Mouse (Mus musculus) forebrain, embryonic 12.5 days (tissue): ENCODE measurements around the gene Sec14l3. TPM values are rescaled to one million over a fixed set of nuclear protein-coding genes. Genes with fewer than 3 reads are reported as not detected.
"Not testable (repeated sequence)": the region's sequence is repeated elsewhere in the genome, so short reads cannot be mapped to it uniquely, and the experiment has no call there.

Experiments used
- ATAC-seq: fragments of 200-750 bp; cut with Nextera tagmentation; 2 replicates; pipeline ENCODE4 v1.8.0; 2017; ENCODE audit warnings: moderate TSS enrichment; ENCODE audit not compliant: low FRiP score
- H3K27ac ChIP-seq: fragments of 300-500 bp; sonication (generic); 2 replicates; pipeline ENCODE4 v1.5.1; 2016; ENCODE audit warnings: mild to moderate bottlenecking
- H3K27me3 ChIP-seq: fragments of 300-500 bp; sonication (generic); 2 replicates; pipeline ENCODE4 v1.6.1; 2016; ENCODE audit warnings: mild to moderate bottlenecking
- H3K36me3 ChIP-seq: fragments of 300-500 bp; sonication (generic); replicated peaks from 2 replicates; pipeline ENCODE4 v1.6.1; 2016; ENCODE audit warnings: mild to moderate bottlenecking
- H3K4me1 ChIP-seq: fragments of 300-500 bp; sonication (generic); 2 replicates; pipeline ENCODE4 v1.6.1; 2016
- H3K4me2 ChIP-seq: fragments of 300-500 bp; sonication (generic); 2 replicates; pipeline ENCODE4 v1.6.1; 2016; ENCODE audit warnings: mild to moderate bottlenecking, moderate library complexity
- H3K4me3 ChIP-seq: fragments of 300-500 bp; sonication (generic); replicated peaks from 2 replicates; pipeline ENCODE4 v1.5.1; 2016; ENCODE audit warnings: mild to moderate bottlenecking
- H3K9ac ChIP-seq: fragments of 300-500 bp; sonication (generic); 2 replicates; pipeline ENCODE4 v1.6.1; 2016; ENCODE audit warnings: mild to moderate bottlenecking
- H3K9me3 ChIP-seq: fragments of 300-500 bp; sonication (generic); 2 replicates; pipeline ENCODE4 v1.6.1; 2016
- WGBS: fragments of 180-500 bp; shearing (Covaris S2); methylation state at CpG from one replicate; pipeline ENCODE4 v1.1.7; 2016; 5-methylcytosine and 5-hydroxymethylcytosine counted together
- polyA plus RNA-seq: library from polyadenylated mRNA; unstranded; fragments of >200 nt; fragmentation: Nextera tagmentation; extraction: Ambion mirVana; gene quantifications from 2 replicates; pipeline ENCODE4 v1.2.1, GENCODE M21; 2016

Gene Sec14l3
- polyA plus RNA-seq, 1 experiment from 2014 or later = 0.26 TPM

DNA sequence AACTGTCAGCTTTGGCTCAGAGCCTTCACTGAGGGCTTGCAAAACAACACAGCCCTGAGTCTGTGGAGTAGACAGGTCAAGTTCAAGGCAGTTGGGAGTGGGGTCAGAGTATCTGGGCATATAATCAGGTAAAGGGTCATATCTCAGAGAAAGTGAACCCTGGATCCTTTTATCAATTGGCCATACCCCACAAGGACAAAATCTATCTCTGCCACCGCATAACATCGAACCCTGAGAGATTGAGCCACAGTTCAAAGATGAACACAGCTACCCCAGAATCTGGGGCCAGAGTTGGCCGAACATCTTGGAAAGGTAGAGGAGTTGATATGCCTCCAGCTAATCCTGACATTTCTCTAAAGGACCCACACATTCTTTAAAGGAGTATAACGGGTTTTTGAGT is 47.4 kb downstream of the Sec14l3 start:
- H3K36me3 ChIP-seq = no peaks in the 10 kb centered on the region
- H3K4me2 ChIP-seq = no peak overlapping the region
- no peak overlapping the region for H3K4me3 ChIP-seq
- peaks cover 4% of the 10 kb centered on the region; the same call in 1 of the 2 replicates for H3K27me3 ChIP-seq
- no peaks in the 10 kb centered on the region for H3K9me3 ChIP-seq
- ATAC-seq = no peak
- no peak overlapping the region for H3K9ac ChIP-seq
- H3K4me1 ChIP-seq = 0 out of 2 replicates have a peak, but pooled peaks cover 6% of the 10 kb centered on the region
- 87% methylated on average over 4 of the region's 4 CpGs for WGBS
- no peak overlapping the region for H3K27ac ChIP-seq

DNA sequence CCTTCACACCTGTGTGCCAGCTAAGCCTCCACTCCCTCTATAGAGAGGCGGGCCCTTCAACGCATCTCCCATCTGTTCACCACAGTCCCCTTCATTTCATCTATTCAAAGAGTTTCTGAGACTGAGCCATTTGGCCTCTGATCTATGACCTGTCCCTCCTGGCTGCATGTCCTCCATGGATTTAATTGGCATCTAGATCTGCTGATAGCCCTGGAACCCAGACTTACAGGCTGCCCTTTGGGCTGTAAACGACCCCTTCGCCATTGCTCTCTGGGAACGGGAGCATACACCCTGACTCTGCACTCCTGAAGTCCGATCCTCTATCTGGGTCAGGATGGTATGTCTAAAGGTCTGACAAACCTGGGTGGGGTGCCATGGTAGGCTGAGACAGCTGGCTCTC is 48.2 kb downstream of the Sec14l3 start:
- no peak for ATAC-seq
- Histone ChIP-seq H3K4me1 (peaks cover 11% of the 10 kb centered on the region), H3K36me3 (no peaks in the 10 kb centered on the region), H3K27ac (no peak overlapping the region), H3K9ac (no peak overlapping the region), H3K4me3 (no peak overlapping the region), H3K27me3 (peaks cover 11% of the 10 kb centered on the region), H3K4me2 (no peak overlapping the region), H3K9me3 (no peaks in the 10 kb centered on the region)
- 86% methylated on average over 6 of the region's 6 CpGs for WGBS

DNA sequence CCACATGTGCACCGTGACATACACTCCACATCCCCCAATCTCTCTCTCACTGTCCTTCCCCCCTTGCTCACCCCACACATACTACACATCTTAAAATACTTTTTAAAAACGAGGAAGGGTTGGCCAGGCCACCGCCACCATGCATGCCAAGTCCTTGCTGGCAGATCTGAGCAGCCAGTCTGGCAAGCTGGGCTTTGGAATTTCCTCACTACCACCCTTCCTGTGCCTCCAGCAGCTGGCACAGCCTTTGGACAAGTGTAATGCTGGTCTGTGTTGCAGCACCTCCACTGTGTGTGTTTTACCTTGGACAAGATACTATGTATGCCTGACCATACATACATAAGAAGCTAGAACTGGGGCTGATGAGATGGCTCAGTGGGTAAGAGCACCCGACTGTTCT is 48.9 kb downstream of the Sec14l3 start:
- no peaks in the 10 kb centered on the region for H3K9me3 ChIP-seq
- no peak overlapping the region for H3K9ac ChIP-seq

DNA sequence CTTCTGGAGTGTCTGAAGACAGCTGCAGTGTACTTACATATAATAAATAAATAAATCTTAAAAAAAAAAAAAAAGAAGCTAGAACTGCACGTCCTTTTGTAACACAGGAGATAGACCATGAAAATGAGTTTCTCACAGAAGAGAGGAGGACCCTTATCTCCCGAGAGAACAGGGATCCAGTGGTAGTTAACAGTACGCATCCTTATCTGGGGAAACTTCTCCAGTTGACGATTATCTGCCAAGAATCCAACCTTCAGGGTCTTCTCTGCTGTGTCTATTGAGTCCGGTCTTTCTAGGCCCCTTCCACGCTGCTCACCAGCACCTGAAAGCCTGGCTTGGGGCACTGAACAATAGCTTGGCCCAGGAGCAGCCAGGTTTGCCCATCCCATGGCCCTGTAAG is 49.3 kb downstream of the Sec14l3 start:
- WGBS = 85% methylated on average over 6 of the region's 6 CpGs
- no peak overlapping the region for H3K9ac ChIP-seq
- ATAC-seq = no peak

More for the DNA sequence above, 48.9 kb downstream of the Sec14l3 start:
- H3K27me3 ChIP-seq = peaks cover 14% of the 10 kb centered on the region
- ATAC-seq = no peak
- no peak overlapping the region for H3K27ac ChIP-seq
- peaks cover 15% of the 10 kb centered on the region for H3K4me1 ChIP-seq
- no peaks in the 10 kb centered on the region for H3K36me3 ChIP-seq
- WGBS = 84% methylated on average over 4 of the region's 4 CpGs
- no peak overlapping the region for H3K4me3 ChIP-seq
- H3K4me2 ChIP-seq = no peak overlapping the region

DNA sequence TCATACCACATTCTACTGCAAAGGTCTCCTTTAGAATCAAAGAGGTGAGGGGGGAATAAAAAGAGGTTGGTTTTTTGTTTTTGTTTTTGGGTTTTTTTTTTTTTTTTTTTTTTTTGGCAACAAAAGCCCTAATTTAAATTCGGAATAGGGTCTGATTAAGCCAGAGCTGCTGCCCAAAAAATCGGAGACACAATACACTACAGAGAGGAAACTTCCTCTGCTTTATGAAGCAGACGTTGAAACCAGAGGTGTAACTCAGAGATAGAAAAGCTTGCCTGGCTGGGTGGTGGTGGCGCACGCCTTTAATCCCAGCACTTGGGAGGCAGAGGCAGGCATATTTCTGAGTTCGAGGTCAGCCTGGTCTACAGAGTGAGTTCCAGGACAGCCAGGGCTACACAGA is 49.9 kb downstream of the Sec14l3 start:
- Histone ChIP-seq H3K27me3 (peaks cover 22% of the 10 kb centered on the region), H3K4me1 (peaks cover 19% of the 10 kb centered on the region)
- not testable (repeated sequence) for H3K9ac ChIP-seq, H3K9me3 ChIP-seq, ATAC-seq, H3K27ac ChIP-seq, H3K4me3 ChIP-seq, H3K4me2 ChIP-seq, H3K36me3 ChIP-seq
- 74% methylated on average over 6 of the region's 6 CpGs for WGBS

More for the DNA sequence above, 49.3 kb downstream of the Sec14l3 start:
- H3K4me3 ChIP-seq = no peak overlapping the region
- no peaks in the 10 kb centered on the region for H3K9me3 ChIP-seq
- peaks cover 16% of the 10 kb centered on the region for H3K27me3 ChIP-seq
- H3K27ac ChIP-seq = no peak overlapping the region
- H3K4me1 ChIP-seq = peaks cover 19% of the 10 kb centered on the region
- no peaks in the 10 kb centered on the region for H3K36me3 ChIP-seq
- H3K4me2 ChIP-seq = no peak overlapping the region

DNA sequence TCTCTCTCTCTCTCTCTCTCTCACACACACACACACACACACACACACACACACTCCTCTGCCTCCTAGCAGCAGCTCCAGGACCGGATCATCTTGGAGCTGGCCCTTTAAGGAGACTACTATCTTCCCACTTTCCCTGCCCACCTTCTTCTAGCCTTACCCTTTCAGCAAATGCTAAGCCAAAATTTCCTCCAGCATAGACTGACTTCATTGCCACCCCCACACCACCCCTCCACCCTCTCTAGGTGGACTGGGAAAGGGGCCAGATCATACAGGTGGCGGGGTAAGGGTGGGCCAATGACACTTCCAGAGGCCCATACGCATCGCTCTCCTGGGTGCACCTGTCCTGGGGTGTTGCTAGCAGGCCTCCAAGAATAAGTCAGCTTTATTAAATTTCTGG is 50.8 kb downstream of the Sec14l3 start:
- H3K4me3 ChIP-seq = no peak overlapping the region
- no peaks in the 10 kb centered on the region for H3K36me3 ChIP-seq
- no peak overlapping the region for H3K4me2 ChIP-seq
- H3K27me3 ChIP-seq = peaks cover 29% of the 10 kb centered on the region
- H3K4me1 ChIP-seq = peaks cover 19% of the 10 kb centered on the region
- H3K27ac ChIP-seq = no peak overlapping the region
- no peaks in the 10 kb centered on the region for H3K9me3 ChIP-seq
- WGBS = 86% methylated on average over 4 of the region's 4 CpGs
- H3K9ac ChIP-seq = no peak overlapping the region
- no peak for ATAC-seq

DNA sequence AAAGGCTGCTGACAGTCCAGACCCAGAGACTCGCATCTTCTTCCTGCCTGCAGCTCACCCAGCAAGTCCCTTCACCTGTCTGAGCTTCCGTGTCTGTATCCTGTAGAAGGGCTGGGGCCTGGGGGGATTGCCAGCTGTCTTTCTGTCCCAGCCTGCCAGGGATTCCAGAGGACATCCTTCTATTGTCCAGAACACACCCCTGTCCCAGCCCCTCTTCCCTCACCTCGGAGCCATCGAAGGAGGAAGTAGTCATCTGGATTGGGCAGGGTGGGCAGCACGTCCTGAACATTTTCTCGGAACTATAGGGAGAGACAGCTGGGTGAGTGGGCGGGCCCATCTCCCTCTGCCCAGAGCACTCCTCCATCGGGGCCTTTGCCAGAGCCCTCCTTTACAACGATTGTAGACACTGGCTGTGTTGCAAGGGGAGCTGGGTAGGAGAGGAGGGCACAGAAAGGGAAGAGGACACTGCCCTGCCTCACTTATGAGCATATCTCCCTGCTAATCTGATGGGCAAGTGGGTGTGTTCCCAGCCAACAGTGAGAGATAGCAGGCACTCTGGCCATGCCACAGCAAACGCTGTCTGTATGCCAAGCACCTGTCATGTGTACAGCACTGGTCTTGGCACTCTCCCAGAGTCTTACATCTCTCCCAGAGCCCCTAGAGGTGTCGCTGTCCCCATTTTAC is 52.0 kb downstream of the Sec14l3 start:
- peaks cover 19% of the 10 kb centered on the region for H3K4me1 ChIP-seq
- 66% methylated on average over 11 of the region's 11 CpGs for WGBS
- no peak for ATAC-seq
- no peaks in the 10 kb centered on the region for H3K36me3 ChIP-seq
- H3K4me3 ChIP-seq = no peak overlapping the region
- no peak overlapping the region for H3K4me2 ChIP-seq
- H3K27ac ChIP-seq = no peak overlapping the region
- peaks cover 35% of the 10 kb centered on the region for H3K27me3 ChIP-seq
- no peaks in the 10 kb centered on the region for H3K9me3 ChIP-seq
- no peak overlapping the region for H3K9ac ChIP-seq

DNA sequence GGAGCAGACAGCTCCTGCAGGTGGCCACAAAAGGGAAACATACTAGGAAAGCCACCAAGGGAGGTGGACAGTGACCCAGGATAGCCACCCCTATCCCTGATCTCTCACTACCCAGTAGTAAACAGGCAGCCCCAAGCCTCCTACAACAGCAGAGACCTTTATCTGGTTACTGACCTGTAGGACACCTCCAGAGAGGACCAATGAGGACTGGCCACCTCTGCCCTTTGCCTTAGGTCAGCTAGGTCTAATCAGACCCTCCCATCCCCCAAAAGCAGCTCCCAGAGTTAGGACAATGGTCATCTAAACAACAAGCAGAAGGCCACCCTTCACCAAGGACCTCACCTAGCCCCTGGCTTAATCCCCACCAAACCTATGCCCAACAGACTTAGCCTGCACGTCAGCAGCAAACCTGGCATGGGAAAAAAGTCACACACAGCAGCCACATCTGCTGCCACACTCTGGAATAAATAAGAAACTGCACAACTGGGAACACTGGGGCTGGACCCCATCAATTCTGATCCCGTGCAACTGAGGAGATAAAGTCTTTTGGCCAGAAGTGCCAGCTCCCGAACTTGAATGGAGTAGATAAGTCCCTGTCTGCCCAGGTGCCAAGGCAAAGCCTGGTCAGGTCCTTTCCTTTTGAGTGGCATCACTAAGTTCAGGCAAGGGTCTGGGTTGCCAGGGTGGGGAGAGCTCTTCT is 52.9 kb downstream of the Sec14l3 start:
- Histone ChIP-seq H3K9me3 (no peaks in the 10 kb centered on the region), H3K4me1 (peaks cover 19% of the 10 kb centered on the region), H3K4me3 (peak overlapping the region; percentile 59), H3K27me3 (peaks cover 35% of the 10 kb centered on the region), H3K36me3 (no peaks in the 10 kb centered on the region), H3K27ac (no peak overlapping the region), H3K4me2 (peak overlapping the region; percentile 96), H3K9ac (peak overlapping the region; percentile 78; the same call in 1 of the 2 replicates)
- no peak for ATAC-seq
- 21% methylated on average over 3 of the region's 3 CpGs for WGBS

DNA sequence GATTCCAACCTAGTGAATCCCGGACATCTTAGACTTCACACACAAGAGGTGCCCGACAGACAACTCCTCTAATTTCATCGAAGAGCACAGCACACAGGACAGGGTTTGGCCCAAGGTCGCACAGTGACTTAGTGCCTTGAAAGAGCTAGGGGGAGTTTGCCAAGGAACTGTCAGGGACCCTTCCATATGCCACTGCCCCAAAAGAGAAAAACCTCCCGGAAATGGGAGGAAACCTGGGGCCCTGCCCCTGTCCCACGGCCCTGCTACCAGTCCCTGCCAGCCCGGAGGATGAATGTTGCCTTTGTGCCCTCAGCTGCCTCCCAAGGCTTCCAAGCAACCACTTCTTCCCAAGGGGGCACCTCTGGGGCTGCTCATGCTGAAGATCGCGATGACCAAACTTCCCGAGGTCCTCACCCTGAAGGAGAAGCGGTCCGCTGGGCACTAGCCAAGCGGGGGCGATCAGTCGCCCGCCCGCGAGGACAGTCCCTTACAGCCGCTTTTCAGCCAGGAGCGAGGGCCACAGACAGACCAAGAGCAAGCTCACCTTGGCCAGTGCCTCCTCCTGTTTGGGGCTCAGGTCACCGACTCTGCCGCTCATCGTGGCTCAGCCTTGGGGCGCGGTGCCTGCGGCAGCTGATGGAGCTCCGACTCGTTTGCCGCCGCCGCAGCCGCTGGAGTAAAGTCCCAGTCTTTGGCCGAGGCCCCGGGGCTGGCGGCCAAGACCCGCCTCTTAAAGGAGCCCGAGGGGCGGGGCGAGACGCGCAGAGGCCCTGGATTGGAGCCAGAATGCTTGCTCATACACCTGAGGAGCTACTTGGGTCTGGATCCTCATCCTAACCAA is 53.7 kb downstream of the Sec14l3 start:
- WGBS = 3% methylated on average over 41 of the region's 41 CpGs
- H3K27ac ChIP-seq = no peak overlapping the region

DNA sequence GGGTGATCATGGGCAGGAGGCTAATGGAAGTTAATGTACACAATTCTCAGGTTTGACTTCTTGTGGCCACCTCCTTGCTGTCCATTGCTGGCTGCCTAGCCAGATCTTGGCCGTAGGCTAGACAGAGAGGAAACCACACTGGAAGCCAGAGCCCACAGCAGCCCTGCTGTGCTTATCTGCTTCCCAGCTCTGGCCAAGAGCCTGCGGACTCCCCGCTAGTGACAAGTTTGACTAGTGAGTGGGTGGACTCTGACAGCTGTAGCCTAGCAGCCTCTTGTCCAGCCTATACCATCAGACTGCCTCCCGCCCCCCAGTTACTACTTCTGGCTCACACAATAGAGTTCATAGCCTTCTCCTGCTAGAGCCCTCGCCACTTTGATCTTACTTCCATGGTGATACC is 55.0 kb downstream of the Sec14l3 start:
- Histone ChIP-seq H3K27ac (no peak overlapping the region), H3K9me3 (0 out of 2 replicates have a peak, but pooled peaks cover 3% of the 10 kb centered on the region), H3K4me2 (no peak overlapping the region), H3K4me3 (no peak overlapping the region), H3K9ac (no peak overlapping the region), H3K36me3 (no peaks in the 10 kb centered on the region), H3K27me3 (peaks cover 40% of the 10 kb centered on the region), H3K4me1 (peaks cover 19% of the 10 kb centered on the region)
- ATAC-seq = no peak
- 94% methylated on average over 5 of the region's 5 CpGs for WGBS

More for the DNA sequence above, 53.7 kb downstream of the Sec14l3 start:
- peak overlapping the region; percentile 78 for H3K9ac ChIP-seq
- peaks cover 19% of the 10 kb centered on the region for H3K4me1 ChIP-seq
- peak overlapping the region; percentile 96 for H3K4me2 ChIP-seq
- peaks cover 40% of the 10 kb centered on the region for H3K27me3 ChIP-seq
- H3K9me3 ChIP-seq = no peaks in the 10 kb centered on the region
- no peaks in the 10 kb centered on the region for H3K36me3 ChIP-seq
- peak overlapping the region; percentile 59 for H3K4me3 ChIP-seq
- peak; percentile 76 for ATAC-seq

DNA sequence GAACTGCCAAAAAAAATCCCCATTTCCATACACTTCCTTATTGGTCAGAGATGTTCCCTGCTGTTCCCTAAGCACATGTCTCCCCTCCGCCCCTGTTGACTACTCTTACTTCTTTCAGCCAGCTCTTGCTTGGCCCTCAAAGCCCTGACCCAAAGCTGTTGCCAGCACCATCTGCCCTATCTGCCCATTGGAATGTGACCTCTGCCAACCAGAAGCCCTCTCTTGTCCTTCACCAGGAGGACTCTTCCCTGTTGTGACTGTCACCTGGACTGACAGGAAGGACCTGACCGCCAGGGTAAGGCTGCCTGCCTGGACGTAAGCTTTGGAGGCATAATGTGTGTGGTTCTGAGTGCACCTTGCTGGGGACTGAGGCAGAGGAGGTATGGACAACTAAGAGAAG is 57.0 kb downstream of the Sec14l3 start:
- WGBS = 82% methylated on average over 3 of the region's 3 CpGs
- peaks cover 15% of the 10 kb centered on the region for H3K4me1 ChIP-seq
- no peak overlapping the region for H3K27ac ChIP-seq
- H3K9ac ChIP-seq = no peak overlapping the region
- 0 out of 2 replicates have a peak, but pooled peaks cover 12% of the 10 kb centered on the region for H3K9me3 ChIP-seq
- H3K27me3 ChIP-seq = peaks cover 39% of the 10 kb centered on the region
- ATAC-seq = no peak
- H3K4me2 ChIP-seq = no peak overlapping the region
- H3K4me3 ChIP-seq = no peak overlapping the region
- no peaks in the 10 kb centered on the region for H3K36me3 ChIP-seq

DNA sequence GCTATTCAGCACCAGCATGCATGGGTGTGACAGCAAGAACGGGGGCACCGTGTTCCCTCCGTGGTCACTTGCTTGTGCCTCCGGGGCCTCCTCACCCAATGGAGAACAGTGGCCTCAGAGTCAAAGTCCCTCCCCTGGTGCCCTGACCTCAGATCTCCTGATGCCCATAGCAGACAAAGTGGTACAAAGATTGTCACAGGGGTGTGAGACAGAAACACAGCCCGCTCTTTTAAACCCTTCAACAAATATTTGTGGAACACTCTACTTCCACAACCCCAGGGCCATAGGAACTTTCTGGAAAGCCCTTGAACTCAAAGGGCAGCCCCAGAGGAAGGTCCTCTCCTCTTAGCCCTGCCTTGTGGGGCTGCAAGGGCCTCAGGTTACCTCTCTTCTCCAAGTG is 57.6 kb downstream of the Sec14l3 start:
- Histone ChIP-seq H3K27ac (no peak overlapping the region), H3K4me1 (peaks cover 14% of the 10 kb centered on the region), H3K9ac (no peak overlapping the region), H3K4me3 (no peak overlapping the region), H3K9me3 (0 out of 2 replicates have a peak, but pooled peaks cover 17% of the 10 kb centered on the region), H3K4me2 (no peak overlapping the region), H3K27me3 (peaks cover 34% of the 10 kb centered on the region), H3K36me3 (no peaks in the 10 kb centered on the region)
- no peak for ATAC-seq
- WGBS = 83% methylated on average over 5 of the region's 5 CpGs
